Mouse (Mus musculus): ENCODE results near the gene AI481877. TPM values are rescaled to one million over a fixed set of nuclear protein-coding genes. Genes with fewer than 3 reads are reported as not detected.

AI481877 gene
- polyA plus RNA-seq, 1 experiment from 2014 or later: not detected

DNA sequence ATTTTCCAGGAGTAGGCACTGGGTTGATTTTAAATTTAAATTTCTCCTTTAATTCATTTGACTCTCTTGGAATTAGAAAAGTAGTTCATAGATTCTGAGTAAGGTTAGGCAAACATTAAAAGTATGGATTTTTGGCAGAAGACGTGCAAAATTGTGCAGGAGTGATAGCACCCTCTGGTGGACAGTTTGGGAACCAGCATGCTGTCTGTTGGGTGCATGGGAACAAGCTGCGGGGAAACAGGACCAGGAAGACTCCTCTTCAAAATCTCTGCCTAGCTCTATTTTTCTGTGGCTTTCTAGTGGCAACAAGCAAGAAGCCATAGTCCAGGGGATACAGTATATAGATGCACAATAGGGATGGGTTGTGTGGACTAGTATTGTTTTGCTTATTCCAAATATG lies 139.1 kb downstream of the AI481877 start:
- Histone ChIP-seq H3K27me3 (ENCODE audit: control insufficient read depth, insufficient read depth, low read length) (no peaks in the 10 kb centered on the region), H3K27ac (replicated peaks; ENCODE audit: low read depth, low read length) (no peak overlapping the region), H3K36me3 (replicated peaks; ENCODE audit: control insufficient read depth, insufficient read depth, low read depth, low read length) (no peaks in the 10 kb centered on the region), H3K4me1 (ENCODE audit: control insufficient read depth, insufficient read depth, low read length) (peaks cover 4% of the 10 kb centered on the region; the same call in 1 of the 2 replicates), H3K4me3 (ENCODE audit: low read depth, low read length) (no peak overlapping the region), H3K4me2 (ENCODE audit: low read depth, low read length) (no peak overlapping the region), H3K9ac (replicated peaks; ENCODE audit: low read length) (no peak overlapping the region), H3K9me3 (replicated peaks; ENCODE audit: control insufficient read depth, low read length) (no peaks in the 10 kb centered on the region)
- 9% methylated on average over 2 of the region's 2 CpGs for WGBS
- peak; percentile 78 for DNase-seq (ENCODE audit: low spot score)
- ATAC-seq (replicated peaks; ENCODE audit: insufficient number of reproducible peaks, low FRiP score, low TSS enrichment, low read depth): no peak

DNA sequence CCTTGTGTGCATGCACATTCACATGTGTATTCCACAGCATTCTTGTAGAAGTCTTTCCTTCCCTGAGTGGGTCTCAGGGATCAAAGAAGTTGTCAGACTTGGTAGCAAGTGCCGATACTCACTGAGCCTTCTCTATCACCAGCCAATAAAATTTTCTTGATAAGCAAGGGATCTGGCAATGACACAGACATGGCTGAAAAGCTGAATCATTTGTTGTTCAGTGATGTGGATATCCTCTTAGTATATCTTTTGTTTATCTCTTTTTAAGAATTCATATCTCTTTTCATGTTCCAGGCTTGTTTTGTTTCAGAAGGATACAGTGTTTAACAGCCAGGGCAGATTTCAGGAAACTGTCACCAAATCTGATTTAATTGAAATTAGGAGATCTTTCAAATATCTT lies 140.1 kb downstream of the AI481877 start:
- Histone ChIP-seq H3K4me1 (ENCODE audit: control insufficient read depth, insufficient read depth, low read length) (no peaks in the 10 kb centered on the region), H3K9ac (replicated peaks; ENCODE audit: low read length) (no peak overlapping the region), H3K27ac (replicated peaks; ENCODE audit: low read depth, low read length) (no peak overlapping the region), H3K4me2 (ENCODE audit: low read depth, low read length) (no peak overlapping the region), H3K4me3 (ENCODE audit: low read depth, low read length) (no peak overlapping the region), H3K9me3 (replicated peaks; ENCODE audit: control insufficient read depth, low read length) (no peaks in the 10 kb centered on the region), H3K27me3 (ENCODE audit: control insufficient read depth, insufficient read depth, low read length) (no peaks in the 10 kb centered on the region), H3K36me3 (replicated peaks; ENCODE audit: control insufficient read depth, insufficient read depth, low read depth, low read length) (no peaks in the 10 kb centered on the region)
- WGBS: 95% methylated on average over 1 of the region's 1 CpGs
- no peak for DNase-seq (ENCODE audit: low spot score)
- ATAC-seq (replicated peaks; ENCODE audit: insufficient number of reproducible peaks, low FRiP score, low TSS enrichment, low read depth): no peak

DNA sequence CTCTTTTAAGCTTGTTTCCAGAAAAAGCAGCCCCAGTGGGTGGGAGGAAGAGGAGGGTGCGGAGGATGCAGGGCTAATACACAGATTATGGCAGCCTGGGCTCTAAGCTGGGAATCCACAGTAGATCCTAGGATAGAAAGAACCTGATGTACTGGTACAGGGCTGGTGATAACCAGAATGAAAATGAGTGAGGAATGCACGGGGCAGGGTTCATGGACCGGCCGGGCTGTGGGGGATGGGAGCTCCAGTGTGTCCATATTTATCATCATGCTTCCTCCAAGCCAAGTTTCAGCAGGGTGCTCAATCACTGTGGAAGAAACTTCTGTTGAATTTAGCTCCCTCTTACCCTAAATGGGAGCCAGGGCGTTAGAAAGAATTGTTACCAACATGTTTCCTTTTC lies 141.7 kb downstream of the AI481877 start:
- H3K9me3 ChIP-seq (replicated peaks; ENCODE audit: control insufficient read depth, low read length): no peaks in the 10 kb centered on the region
- ATAC-seq (replicated peaks; ENCODE audit: insufficient number of reproducible peaks, low FRiP score, low TSS enrichment, low read depth) (no peak), DNase-seq (ENCODE audit: low spot score) (no peak)
- H3K27me3 ChIP-seq (ENCODE audit: control insufficient read depth, insufficient read depth, low read length): no peaks in the 10 kb centered on the region
- no peak overlapping the region for H3K4me2 ChIP-seq (ENCODE audit: low read depth, low read length)
- H3K27ac ChIP-seq (replicated peaks; ENCODE audit: low read depth, low read length): no peak overlapping the region
- H3K4me1 ChIP-seq (ENCODE audit: control insufficient read depth, insufficient read depth, low read length): no peaks in the 10 kb centered on the region
- no peak overlapping the region for H3K9ac ChIP-seq (replicated peaks; ENCODE audit: low read length)
- 76% methylated on average over 5 of the region's 5 CpGs for WGBS
- H3K36me3 ChIP-seq (replicated peaks; ENCODE audit: control insufficient read depth, insufficient read depth, low read depth, low read length): no peaks in the 10 kb centered on the region
- no peak overlapping the region for H3K4me3 ChIP-seq (ENCODE audit: low read depth, low read length)

DNA sequence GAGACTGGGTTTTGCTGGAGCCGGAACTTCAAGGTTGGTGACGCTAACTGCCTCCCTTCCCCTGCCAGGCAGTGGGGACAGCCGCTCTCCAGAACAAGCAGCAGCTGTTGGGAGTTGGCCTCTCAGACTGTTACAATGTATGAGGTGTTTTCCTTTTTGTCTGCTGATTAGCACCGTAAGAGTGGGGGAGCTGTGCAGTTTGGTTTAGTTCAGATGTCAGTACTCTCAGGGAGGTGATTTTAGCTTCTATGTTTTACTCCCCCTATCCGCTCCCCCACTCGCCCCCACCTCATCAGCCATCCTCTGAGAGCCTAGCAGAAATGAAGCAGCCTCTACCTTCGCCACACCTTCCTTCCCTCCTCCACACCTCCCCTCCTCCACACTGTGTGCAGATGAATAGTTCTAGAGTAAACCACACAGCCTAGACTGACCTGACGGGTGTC lies 143.5 kb downstream of the AI481877 start:
- H3K9me3 ChIP-seq (replicated peaks; ENCODE audit: control insufficient read depth, low read length): no peaks in the 10 kb centered on the region
- H3K4me2 ChIP-seq (ENCODE audit: low read depth, low read length): no peak overlapping the region
- no peak; the same call in 1 of the 2 replicates for ATAC-seq (replicated peaks; ENCODE audit: insufficient number of reproducible peaks, low FRiP score, low TSS enrichment, low read depth)
- no peak overlapping the region for H3K27ac ChIP-seq (replicated peaks; ENCODE audit: low read depth, low read length)
- 78% methylated on average over 8 of the region's 8 CpGs for WGBS
- H3K9ac ChIP-seq (replicated peaks; ENCODE audit: low read length): no peak overlapping the region
- no peaks in the 10 kb centered on the region for H3K36me3 ChIP-seq (replicated peaks; ENCODE audit: control insufficient read depth, insufficient read depth, low read depth, low read length)
- H3K4me3 ChIP-seq (ENCODE audit: low read depth, low read length): no peak overlapping the region
- H3K4me1 ChIP-seq (ENCODE audit: control insufficient read depth, insufficient read depth, low read length): no peaks in the 10 kb centered on the region
- no peaks in the 10 kb centered on the region for H3K27me3 ChIP-seq (ENCODE audit: control insufficient read depth, insufficient read depth, low read length)
- no peak for DNase-seq (ENCODE audit: low spot score)

DNA sequence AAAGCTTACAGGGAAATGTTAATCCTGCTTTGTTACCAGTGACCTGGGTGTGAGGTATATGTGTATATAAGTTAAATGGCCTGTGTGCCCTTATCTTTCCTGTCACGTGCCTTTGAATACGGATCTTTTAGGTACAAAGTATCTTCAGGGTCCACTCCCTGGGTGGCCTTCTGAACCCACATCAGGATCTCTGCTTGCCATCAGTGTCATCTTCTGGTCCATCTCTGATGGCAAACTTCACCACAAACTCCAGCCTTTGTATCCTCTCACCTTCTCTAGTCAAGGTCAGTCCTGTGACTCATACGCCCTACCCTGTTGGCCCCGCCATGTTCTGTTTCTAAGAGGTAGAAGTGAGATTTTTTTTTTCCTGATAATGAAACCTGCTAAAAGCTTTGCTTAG lies 144.0 kb downstream of the AI481877 start, which contains the start of gene Dnajc25:
TSS of gene Dnajc25 (plus strand) at position 301 of the 400 bp plus-strand sequence.
- Histone ChIP-seq H3K9me3 (replicated peaks; ENCODE audit: control insufficient read depth, low read length) (no peaks in the 10 kb centered on the region), H3K27ac (replicated peaks; ENCODE audit: low read depth, low read length) (no peak within 1 kb of the TSS), H3K4me3 (ENCODE audit: low read depth, low read length) (no peak within 1 kb of the TSS), H3K9ac (replicated peaks; ENCODE audit: low read length) (no peak within 1 kb of the TSS), H3K4me1 (ENCODE audit: control insufficient read depth, insufficient read depth, low read length) (no peaks in the 10 kb centered on the region), H3K4me2 (ENCODE audit: low read depth, low read length) (no peak within 1 kb of the TSS), H3K27me3 (ENCODE audit: control insufficient read depth, insufficient read depth, low read length) (no peaks in the 10 kb centered on the region), H3K36me3 (replicated peaks; ENCODE audit: control insufficient read depth, insufficient read depth, low read depth, low read length) (no peaks in the 10 kb centered on the region)
- no peak for DNase-seq (ENCODE audit: low spot score)
- 93% methylated on average over 4 of the region's 4 CpGs for WGBS
- ATAC-seq (replicated peaks; ENCODE audit: insufficient number of reproducible peaks, low FRiP score, low TSS enrichment, low read depth): no peak

Other genes starting within 250 kb of the AI481877 start
- 40.5 and 47.2 TPM in 2 replicates for gene Ecpas, start 226.2 kb downstream of the AI481877 start, polyA plus RNA-seq (2014; fragmentation: Nextera tagmentation; extraction: Ambion mirVana)
- 0.97 and 1.4 TPM in 2 replicates for gene Zkscan16, start 195.4 kb downstream of the AI481877 start, polyA plus RNA-seq (2014; fragmentation: Nextera tagmentation; extraction: Ambion mirVana)
- gene Ptgr1, start 151.9 kb downstream of the AI481877 start, polyA plus RNA-seq (2014; fragmentation: Nextera tagmentation; extraction: Ambion mirVana): 22.8 and 24.0 TPM in 2 replicates
- gene Dnajc25, start 143.9 kb downstream of the AI481877 start, polyA plus RNA-seq (2014; fragmentation: Nextera tagmentation; extraction: Ambion mirVana): 6.1 and 6.3 TPM in 2 replicates
- 4.7 and 7.4 TPM in 2 replicates for gene Gm20503, start 135.8 kb downstream of the AI481877 start, polyA plus RNA-seq (2014; fragmentation: Nextera tagmentation; extraction: Ambion mirVana)
- gene Gng10, start 103.9 kb downstream of the AI481877 start, polyA plus RNA-seq (2014; fragmentation: Nextera tagmentation; extraction: Ambion mirVana): 165 and 197 TPM in 2 replicates
- 11.5 and 11.8 TPM in 2 replicates for gene Ugcg, start 50.3 kb upstream of the AI481877 start, polyA plus RNA-seq (2014; fragmentation: Nextera tagmentation; extraction: Ambion mirVana)